Mouse (Mus musculus) embryonic fibroblast, embryonic 13.5 days (primary cell): Measurements from ENCODE around the gene Lrp11.

ENCODE experiments used
- CTCF ChIP-seq: IDR thresholded peaks from 2 replicates; pipeline ENCODE4 v1.5.1; 2011; ENCODE audit warnings: mild to moderate bottlenecking, control low read depth, low read length, moderate library complexity, borderline replicate concordance; ENCODE audit not compliant: insufficient read depth
- POLR2A ChIP-seq: IDR thresholded peaks from 2 replicates; pipeline ENCODE4 v1.6.1; 2011; ENCODE audit warnings: low read depth, mild to moderate bottlenecking, control low read depth, low read length, moderate library complexity

DNA sequence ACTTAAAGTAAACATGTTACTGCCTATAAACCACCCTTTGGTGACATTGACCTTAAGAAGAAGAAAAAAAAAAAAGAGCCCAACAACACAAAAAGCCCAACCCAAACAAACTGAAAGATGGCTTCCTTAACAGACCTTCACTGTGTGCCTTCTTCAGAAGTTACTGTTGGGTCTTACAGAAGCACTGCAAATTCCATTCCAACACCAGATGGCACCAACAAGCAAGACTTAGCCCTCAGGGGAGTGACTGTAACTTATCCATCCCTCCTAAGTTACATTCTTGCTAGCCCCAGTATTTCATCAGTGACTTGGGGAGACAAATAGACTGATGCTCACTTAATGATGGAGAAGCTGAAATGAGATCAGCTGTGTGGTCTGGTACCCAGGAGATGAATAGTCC is 11.6 kb upstream of the Lrp11 start:
- TF ChIP-seq CTCF (no peak), POLR2A (no peak)
